12 mouse cellular contexts compared by ENCODE assay signal in the genomic region with DNA sequence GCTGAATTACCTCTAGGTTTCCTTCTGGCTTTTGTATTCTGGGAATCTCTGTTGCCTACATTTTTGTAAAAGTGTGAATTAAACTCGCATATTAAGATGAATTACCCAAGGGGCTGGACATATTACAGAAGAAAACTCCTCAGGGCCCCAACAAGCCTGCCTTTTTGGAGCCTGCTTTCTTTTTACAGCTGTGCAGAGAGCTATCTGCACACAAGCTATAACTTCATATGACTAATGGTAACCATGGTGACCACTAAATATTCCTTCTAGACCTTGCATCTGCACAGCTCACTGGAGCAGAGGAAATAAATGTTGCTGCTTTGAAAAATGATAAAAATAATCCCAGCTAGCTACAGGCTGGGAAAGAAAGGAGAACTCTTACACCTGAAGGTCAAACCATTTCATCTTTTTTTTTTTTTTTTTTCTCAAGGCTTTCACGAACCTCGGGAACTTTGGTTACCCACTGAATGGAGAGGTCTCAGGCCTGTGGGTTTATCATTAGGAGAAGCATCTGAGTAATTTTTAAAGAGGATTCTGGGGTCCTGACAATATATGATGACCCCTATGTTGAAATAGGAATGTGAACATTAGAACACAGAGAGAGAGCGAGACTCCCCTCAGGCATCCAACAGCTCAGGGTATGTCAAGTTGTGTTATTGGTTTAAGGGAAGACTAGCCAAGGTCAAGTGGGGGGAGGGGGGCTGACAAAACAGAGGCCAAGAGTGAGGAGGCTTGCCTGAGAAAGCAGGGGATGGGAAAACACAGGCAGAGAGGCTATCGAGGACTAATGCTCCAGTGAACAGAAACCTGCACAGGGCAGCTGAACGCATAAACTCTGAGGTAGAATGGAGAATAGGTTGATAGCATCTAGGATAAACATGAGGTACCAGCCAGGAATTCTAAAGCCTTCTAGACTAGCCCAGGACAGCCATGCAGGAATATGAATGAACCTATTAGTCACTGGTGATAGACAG.
DNase-seq lines count a peak whose midpoint lies in the region; ATAC-seq and TF ChIP-seq lines count a peak whose summit lies in the region.
"Had no signal": no experiment of that assay in that cellular context is flagged by ENCODE, and none has a peak within 500 bp of the region (broad histone marks: within the 10 kb centered on the region; RNA-seq: fewer than 3 reads in every experiment).

No protein-coding gene starts in this region.

- no peak overlapping the region for H3K4me2 ChIP-seq in forebrain, embryonic 14.5 days (ENCODE audit: low read length)
- H3K4me2 ChIP-seq in forebrain, embryonic 12.5 days = no peak overlapping the region
- H3K4me2 ChIP-seq in kidney, postnatal 0 days (ENCODE audit: low read length) = no peak overlapping the region
- H3K4me2 ChIP-seq: liver, embryonic 15.5 days; neural tube, embryonic 12.5 days had no signal

- H3K4me3 ChIP-seq in forebrain, embryonic 14.5 days (ENCODE audit: low read depth, low read length) = no peak overlapping the region
- H3K4me3 ChIP-seq in forebrain, embryonic 12.5 days (replicated peaks) = no peak overlapping the region
- H3K4me3 ChIP-seq in kidney, postnatal 0 days (replicated peaks; ENCODE audit: low read depth, low read length) = no peak overlapping the region
- H3K4me3 ChIP-seq: erythroblast, embryonic 14.5 days; liver, embryonic 15.5 days; neural tube, embryonic 12.5 days had no signal

- no peaks in the 10 kb centered on the region for H3K27me3 ChIP-seq in forebrain, embryonic 14.5 days (replicated peaks; ENCODE audit: control insufficient read depth, insufficient read depth, low read length)
- no peaks in the 10 kb centered on the region for H3K27me3 ChIP-seq in forebrain, embryonic 12.5 days
- no peaks in the 10 kb centered on the region for H3K27me3 ChIP-seq in kidney, postnatal 0 days (ENCODE audit: insufficient read depth, low read length)
- H3K27me3 ChIP-seq: CH12.LX; liver, embryonic 15.5 days; neural tube, embryonic 12.5 days had no signal

- no peak overlapping the region for H3K27ac ChIP-seq in forebrain, embryonic 14.5 days (ENCODE audit: low read depth, low read length)
- no peak overlapping the region for H3K27ac ChIP-seq in forebrain, embryonic 12.5 days
- peak overlapping the region; percentile 42; the same call in 1 of the 2 replicates for H3K27ac ChIP-seq in kidney, postnatal 0 days
- H3K27ac ChIP-seq: liver, embryonic 15.5 days; neural tube, embryonic 12.5 days had no signal

- ATAC-seq in forebrain, embryonic 14.5 days = no peak
- ATAC-seq in forebrain, embryonic 12.5 days (ENCODE audit: low FRiP score) = no peak
- ATAC-seq in kidney, postnatal 0 days (replicated peaks; ENCODE audit: low FRiP score, low read depth) = peak; percentile 71

- TF ChIP-seq CTCF in kidney, postnatal 0 days (IDR thresholded peaks at IDR 0.05; ENCODE audit: low read depth) = no peak

- H3K4me1 ChIP-seq in forebrain, embryonic 14.5 days (ENCODE audit: control insufficient read depth, insufficient read depth, low read length) = no peaks in the 10 kb centered on the region
- peaks cover 5% of the 10 kb centered on the region; the same call in 1 of the 2 replicates for H3K4me1 ChIP-seq in forebrain, embryonic 12.5 days
- H3K4me1 ChIP-seq in kidney, postnatal 0 days (replicated peaks; ENCODE audit: insufficient read depth, low read length) = peaks cover 12% of the 10 kb centered on the region; the same call in 1 of the 2 replicates
- H3K4me1 ChIP-seq: liver, embryonic 15.5 days; neural tube, embryonic 12.5 days had no signal

- H3K36me3 ChIP-seq in forebrain, embryonic 14.5 days (ENCODE audit: control insufficient read depth, insufficient read depth, low read length) = no peaks in the 10 kb centered on the region
- no peaks in the 10 kb centered on the region for H3K36me3 ChIP-seq in forebrain, embryonic 12.5 days (replicated peaks)
- no peaks in the 10 kb centered on the region for H3K36me3 ChIP-seq in kidney, postnatal 0 days (ENCODE audit: insufficient read depth, low read length)
- H3K36me3 ChIP-seq: liver, embryonic 15.5 days; neural tube, embryonic 12.5 days had no signal

- DNase-seq in forebrain, embryonic 14.5 days (ENCODE audit: low spot score) = peak; percentile 61
- DNase-seq in retina, postnatal 1 day = peak; percentile 57
- DNase-seq in retina, embryonic 14.5 days (ENCODE audit: low spot score) = no peak
- peak; percentile 79 for DNase-seq in kidney, postnatal 0 days (ENCODE audit: low spot score)
- DNase-seq in telencephalon, adult 2 months (ENCODE audit: low read depth, low spot score) = peak; percentile 72
- no peak for DNase-seq in embryo, embryonic 11 days
- DNase-seq in thymus, postnatal 4 days = no peak

- H3K9ac ChIP-seq in forebrain, embryonic 14.5 days (ENCODE audit: low read length) = no peak overlapping the region
- H3K9ac ChIP-seq in forebrain, embryonic 12.5 days = no peak overlapping the region
- no peak overlapping the region for H3K9ac ChIP-seq in kidney, postnatal 0 days (ENCODE audit: low read depth, low read length)
- H3K9ac ChIP-seq: liver, embryonic 15.5 days; neural tube, embryonic 12.5 days had no signal

- WGBS in forebrain, embryonic 14.5 days = 81% methylated on average over 6 of the region's 6 CpGs
- 78% methylated on average over 6 of the region's 6 CpGs for WGBS in forebrain, embryonic 12.5 days
- 28% methylated on average over 6 of the region's 6 CpGs for WGBS in kidney, postnatal 0 days

- no peaks in the 10 kb centered on the region for H3K9me3 ChIP-seq in forebrain, embryonic 14.5 days (replicated peaks; ENCODE audit: control insufficient read depth, low read length)
- H3K9me3 ChIP-seq in forebrain, embryonic 12.5 days = no peaks in the 10 kb centered on the region
- H3K9me3 ChIP-seq in kidney, postnatal 0 days (replicated peaks; ENCODE audit: low read length) = no peaks in the 10 kb centered on the region
- H3K9me3 ChIP-seq: liver, embryonic 15.5 days; neural tube, embryonic 12.5 days had no signal

Comparison
In these comparisons a context has a peak if more than half of its experiments do, and no peak if none do; other contexts are left out.
1. DNase-seq: peak in forebrain, embryonic 14.5 days (single experiment), retina, postnatal 1 day (single experiment), kidney, postnatal 0 days (single experiment) and telencephalon, adult 2 months (single experiment); none in retina, embryonic 14.5 days (single experiment), embryo, embryonic 11 days (single experiment) and thymus, postnatal 4 days (single experiment).